Mouse (Mus musculus) heart, postnatal 0 days (tissue): ENCODE data around the gene Timeless. TPM values are rescaled to one million over a fixed set of nuclear protein-coding genes. Genes with fewer than 3 reads are reported as not detected.

Source experiments
- ATAC-seq: fragments of 200-750 bp; cut with Nextera tagmentation; 2 replicates; pipeline ENCODE4 v1.8.0; 2017; ENCODE audit warnings: low read depth, moderate number of reproducible peaks, moderate library complexity; ENCODE audit not compliant: insufficient read depth
- DNase-seq: peaks from one replicate; pipeline ENCODE4 v3.0.0-alpha.2; 2016; ENCODE audit warnings: low spot score
- H3K27ac ChIP-seq: fragments of 300-500 bp; sonication (generic); 2 replicates; pipeline ENCODE4 v1.5.1; 2014; ENCODE audit warnings: low read depth, mild to moderate bottlenecking
- H3K27me3 ChIP-seq: fragments of 300-500 bp; sonication (generic); 2 replicates; pipeline ENCODE4 v1.6.1; 2014; ENCODE audit warnings: low read length, mixed read lengths; ENCODE audit not compliant: control insufficient read depth, insufficient read depth
- H3K36me3 ChIP-seq: fragments of 300-500 bp; sonication (generic); replicated peaks from 2 replicates; pipeline ENCODE4 v1.6.1; 2014; ENCODE audit warnings: low read length, mixed read lengths; ENCODE audit not compliant: control insufficient read depth, insufficient read depth
- H3K4me1 ChIP-seq: fragments of 300-500 bp; sonication (generic); 2 replicates; pipeline ENCODE4 v1.6.1; 2014; ENCODE audit warnings: antibody characterized with exemption; ENCODE audit not compliant: control insufficient read depth, insufficient read depth
- H3K4me2 ChIP-seq: fragments of 300-500 bp; sonication (generic); 2 replicates; pipeline ENCODE4 v1.6.1; 2014; ENCODE audit warnings: low read depth, mild to moderate bottlenecking, low read length, moderate library complexity
- H3K4me3 ChIP-seq: fragments of 300-500 bp; sonication (generic); 2 replicates; pipeline ENCODE4 v1.5.1; 2014; ENCODE audit warnings: low read depth, low read length
- H3K9ac ChIP-seq: fragments of 300-500 bp; sonication (generic); replicated peaks from 2 replicates; pipeline ENCODE4 v1.6.1; 2014; ENCODE audit warnings: low read depth, low read length, mixed read lengths
- H3K9me3 ChIP-seq: fragments of 300-500 bp; sonication (generic); replicated peaks from 2 replicates; pipeline ENCODE4 v1.6.1; 2016; ENCODE audit warnings: low read length; ENCODE audit not compliant: control insufficient read depth
- CTCF ChIP-seq: IDR thresholded peaks from 2 replicates; pipeline ENCODE4 v1.5.1; 2016; ENCODE audit warnings: antibody characterized with exemption, control low read depth, low read depth
- EP300 ChIP-seq: IDR thresholded peaks from 2 replicates; pipeline ENCODE4 v1.6.1; 2016; ENCODE audit warnings: antibody characterized with exemption, low read depth
- WGBS: fragments of 180-500 bp; shearing (Covaris S2); extraction: QIAGEN DNeasy Blood & Tissue Kit; methylation state at CpG from one replicate; pipeline ENCODE4 v1.1.7; 2014; 5-methylcytosine and 5-hydroxymethylcytosine counted together
- polyA plus RNA-seq: library from polyadenylated mRNA; unstranded; fragments of >200 nt; fragmentation: Nextera tagmentation; extraction: Ambion mirVana; gene quantifications from 2 replicates; pipeline ENCODE4 v1.2.1, GENCODE M21; 2015
- total RNA-seq: library from RNA; depleted of rRNA; stranded (reverse); fragments of >200 nt; gene quantifications from 2 replicates; pipeline ENCODE4 v1.2.3, GENCODE M21; 2014; ENCODE audit warnings: low replicate concordance

Timeless gene
- total and polyA plus RNA-seq, 2 experiments from 2014 or later = 11.1 to 15.2 TPM

DNA sequence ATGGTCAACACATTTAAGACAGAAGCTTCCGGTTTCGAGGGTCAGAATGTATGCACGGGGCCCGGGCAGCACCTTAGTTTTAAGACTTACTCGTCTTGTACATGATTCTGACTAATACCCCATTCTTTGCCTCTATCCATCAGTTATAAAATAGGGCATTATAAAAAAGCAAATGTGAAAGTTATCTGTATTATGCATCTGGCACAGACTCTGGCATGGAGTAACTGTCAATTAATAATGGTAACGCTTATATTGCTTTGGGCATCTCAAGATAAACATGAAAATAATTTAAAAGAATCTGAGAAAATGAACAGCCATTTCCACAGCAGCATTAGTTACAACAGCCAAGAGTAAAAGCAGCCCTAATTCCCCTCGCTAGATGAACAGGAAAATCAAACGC is 3.9 kb upstream of the Timeless start:
- Histone ChIP-seq H3K4me3 (no peak overlapping the region), H3K36me3 (no peaks in the 10 kb centered on the region), H3K9ac (no peak overlapping the region), H3K4me2 (no peak overlapping the region), H3K27ac (no peak overlapping the region), H3K9me3 (no peaks in the 10 kb centered on the region), H3K27me3 (no peaks in the 10 kb centered on the region), H3K4me1 (peaks cover 5% of the 10 kb centered on the region; the same call in 1 of the 2 replicates)
- WGBS = 89% methylated on average over 8 of the region's 8 CpGs
- no peak for ATAC-seq
- no peak for TF ChIP-seq CTCF
- no peak for TF ChIP-seq EP300
- no peak for DNase-seq

GRCm38 (mm10) chr10:128230582-128230981 is 1.3 kb upstream of the Timeless start:
- no peaks in the 10 kb centered on the region for H3K9me3 ChIP-seq
- TF ChIP-seq CTCF (no peak), EP300 (no peak)
- peaks cover 5% of the 10 kb centered on the region; the same call in 1 of the 2 replicates for H3K4me1 ChIP-seq
- H3K4me2 ChIP-seq = no peak overlapping the region
- H3K27ac ChIP-seq = no peak overlapping the region
- WGBS = 83% methylated on average over 12 of the region's 12 CpGs
- ATAC-seq = no peak
- H3K27me3 ChIP-seq = no peaks in the 10 kb centered on the region
- no peak overlapping the region for H3K9ac ChIP-seq
- no peaks in the 10 kb centered on the region for H3K36me3 ChIP-seq
- H3K4me3 ChIP-seq = no peak overlapping the region
- no peak for DNase-seq

DNA sequence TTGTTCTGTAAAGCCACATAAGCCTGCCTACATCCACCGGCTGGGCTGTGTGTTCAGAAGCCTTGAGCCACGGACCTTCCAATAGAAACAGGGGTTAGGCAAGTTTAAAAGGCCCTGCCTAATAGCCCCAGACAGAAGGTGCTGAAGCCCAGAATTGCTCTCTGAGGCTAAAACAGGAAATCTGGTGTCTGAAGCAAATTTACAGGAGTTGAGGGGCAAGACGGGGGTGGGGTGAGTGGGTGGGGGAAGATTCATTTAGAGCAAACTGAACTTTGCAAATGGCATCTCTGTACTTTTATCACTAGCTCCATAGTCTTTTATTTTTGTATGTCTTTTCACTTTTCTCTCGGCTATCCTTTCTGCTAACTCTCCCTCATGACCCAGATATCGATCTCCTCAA is 719 bp upstream of the Timeless start:
- no peak for ATAC-seq
- Histone ChIP-seq H3K27me3 (no peaks in the 10 kb centered on the region), H3K4me2 (peak overlapping the region; percentile 86), H3K4me3 (peak overlapping the region; percentile 80), H3K27ac (peak overlapping the region; percentile 86), H3K9me3 (no peaks in the 10 kb centered on the region), H3K36me3 (no peaks in the 10 kb centered on the region), H3K9ac (0 out of 2 replicates have a peak overlapping the region, but pooled peaks have one; percentile 65), H3K4me1 (peaks cover 5% of the 10 kb centered on the region; the same call in 1 of the 2 replicates)
- 21% methylated on average over 5 of the region's 5 CpGs for WGBS
- TF ChIP-seq EP300 = no peak
- no peak for TF ChIP-seq CTCF
- DNase-seq = no peak

GRCm38 (mm10) chr10:128232420-128232985 is 638 bp downstream of the Timeless start:
- no peaks in the 10 kb centered on the region for H3K36me3 ChIP-seq
- peak overlapping the region; percentile 86 for H3K27ac ChIP-seq
- ATAC-seq = peak; percentile 51
- DNase-seq = peak; percentile 90
- H3K9ac ChIP-seq = peak overlapping the region; percentile 65
- no peaks in the 10 kb centered on the region for H3K27me3 ChIP-seq
- peaks cover 5% of the 10 kb centered on the region; the same call in 1 of the 2 replicates for H3K4me1 ChIP-seq
- H3K4me3 ChIP-seq = peak overlapping the region; percentile 80
- TF ChIP-seq EP300 (no peak), CTCF (peak; percentile 82)
- 0% methylated on average over 14 of the region's 14 CpGs for WGBS
- H3K9me3 ChIP-seq = no peaks in the 10 kb centered on the region
- peak overlapping the region; percentile 86 for H3K4me2 ChIP-seq

DNA sequence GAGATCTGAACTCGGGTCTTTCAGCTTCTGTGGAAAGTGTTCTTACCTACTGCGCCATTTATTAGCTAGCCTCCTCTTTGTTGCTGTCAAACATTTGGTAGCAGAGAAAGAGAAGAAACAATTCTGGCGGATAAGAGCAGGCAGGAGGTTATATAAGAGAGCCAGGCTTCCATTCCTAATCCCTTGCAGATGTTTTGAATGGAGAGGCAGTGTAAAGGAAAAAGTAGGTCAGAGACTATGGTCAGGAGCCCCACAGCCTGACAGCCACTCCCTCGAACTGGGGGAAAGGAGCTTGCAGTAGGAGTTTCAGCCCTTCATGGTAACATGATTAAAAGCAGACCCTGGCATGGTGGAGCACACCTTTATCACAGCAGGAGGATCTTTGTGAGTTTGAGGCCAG is 4.5 kb downstream of the Timeless start:
- H3K4me2 ChIP-seq = no peak overlapping the region
- no peaks in the 10 kb centered on the region; the same call in 1 of the 2 replicates for H3K36me3 ChIP-seq
- no peak for ATAC-seq
- no peaks in the 10 kb centered on the region for H3K9me3 ChIP-seq
- no peaks in the 10 kb centered on the region for H3K27me3 ChIP-seq
- no peak overlapping the region for H3K9ac ChIP-seq
- 71% methylated on average over 4 of the region's 4 CpGs for WGBS
- no peak overlapping the region for H3K4me3 ChIP-seq
- no peak overlapping the region for H3K27ac ChIP-seq
- H3K4me1 ChIP-seq = 0 out of 2 replicates have a peak, but pooled peaks cover under 1% of the 10 kb centered on the region
- DNase-seq = no peak
- TF ChIP-seq CTCF = no peak
